Mouse (Mus musculus) stomach, embryonic 14.5 days (tissue): ENCODE results near the gene A930017K11Rik. TPM values are rescaled to one million over a fixed set of nuclear protein-coding genes. Genes with fewer than 3 reads are reported as not detected.

Source experiments
- polyA plus RNA-seq: library from polyadenylated mRNA; unstranded; fragments of >200 nt; fragmentation: Nextera tagmentation; extraction: Ambion mirVana; gene quantifications from 2 replicates; pipeline ENCODE4 v1.2.1, GENCODE M21; 2014

Gene A930017K11Rik
- polyA plus RNA-seq, 1 experiment from 2014 or later, result 0.41 TPM

Other genes starting within 250 kb of the A930017K11Rik start
- gene Gng13, start 235.4 kb downstream of the A930017K11Rik start, polyA plus RNA-seq, result 1.7 and 3.7 TPM in 2 replicates
- 17.3 and 18.6 TPM in 2 replicates for gene Chtf18, start 225.1 kb downstream of the A930017K11Rik start, polyA plus RNA-seq
- 22.1 and 25.0 TPM in 2 replicates for gene Rpusd1, start 224.9 kb downstream of the A930017K11Rik start, polyA plus RNA-seq
- not detected in 2 replicates for gene Mslnl, start 216.5 kb downstream of the A930017K11Rik start, polyA plus RNA-seq
- 29.5 and 36.0 TPM in 2 replicates for gene Msln, start 198.2 kb downstream of the A930017K11Rik start, polyA plus RNA-seq
- 26.0 and 29.0 TPM in 2 replicates for gene Narfl, start 178.8 kb downstream of the A930017K11Rik start, polyA plus RNA-seq
- gene Haghl, start 166.9 kb downstream of the A930017K11Rik start, polyA plus RNA-seq, result 76.8 and 76.9 TPM in 2 replicates
- 0.30 TPM in 1 of 2 replicates, not detected in the other for gene Ccdc78, start 166.0 kb downstream of the A930017K11Rik start, polyA plus RNA-seq
- 109 and 110 TPM in 2 replicates for gene Fam173a, start 159.7 kb downstream of the A930017K11Rik start, polyA plus RNA-seq
- gene AC134908.4, start 156.9 kb downstream of the A930017K11Rik start, polyA plus RNA-seq, result not detected in 2 replicates
- 6.9 and 8.7 TPM in 2 replicates for gene Metrn, start 155.4 kb downstream of the A930017K11Rik start, polyA plus RNA-seq
- gene Fbxl16, start 143.5 kb downstream of the A930017K11Rik start, polyA plus RNA-seq, result 4.5 and 4.6 TPM in 2 replicates
- 25.3 and 28.3 TPM in 2 replicates for gene Wdr24, start 128.9 kb downstream of the A930017K11Rik start, polyA plus RNA-seq
- 41.9 and 44.4 TPM in 2 replicates for gene Jmjd8, start 123.7 kb downstream of the A930017K11Rik start, polyA plus RNA-seq
- gene Stub1, start 119.2 kb downstream of the A930017K11Rik start, polyA plus RNA-seq, result 321 and 347 TPM in 2 replicates
- gene Rhbdl1, start 115.3 kb downstream of the A930017K11Rik start, polyA plus RNA-seq, result 2.7 and 3.2 TPM in 2 replicates
- gene Gm20683, start 110.8 kb downstream of the A930017K11Rik start, polyA plus RNA-seq, result 1.4 and 2.1 TPM in 2 replicates
- 11.2 and 13.6 TPM in 2 replicates for gene Rhot2, start 107.7 kb downstream of the A930017K11Rik start, polyA plus RNA-seq
- gene Wdr90, start 91.1 kb downstream of the A930017K11Rik start, polyA plus RNA-seq, result 20.1 and 22.5 TPM in 2 replicates
- gene Mcrip2, start 83.8 kb downstream of the A930017K11Rik start, polyA plus RNA-seq, result 23.2 and 23.3 TPM in 2 replicates
- 66.9 and 67.5 TPM in 2 replicates for gene Mettl26, start 77.5 kb downstream of the A930017K11Rik start, polyA plus RNA-seq
- gene Wfikkn1, start 71.7 kb downstream of the A930017K11Rik start, polyA plus RNA-seq, result 0.52 and 0.65 TPM in 2 replicates
- gene Rab40c, start 32.8 kb downstream of the A930017K11Rik start, polyA plus RNA-seq, result 17.0 and 17.2 TPM in 2 replicates
- 59.4 and 59.7 TPM in 2 replicates for gene Pigq, start 7.6 kb downstream of the A930017K11Rik start, polyA plus RNA-seq
- 0.72 TPM in 1 of 2 replicates, not detected in the other for gene Nhlrc4, start 7.6 kb downstream of the A930017K11Rik start, polyA plus RNA-seq
- 23.9 and 27.1 TPM in 2 replicates for gene Capn15, start 33.2 kb upstream of the A930017K11Rik start, polyA plus RNA-seq
- 11.4 and 12.8 TPM in 2 replicates for gene Rab11fip3, start 117.0 kb upstream of the A930017K11Rik start, polyA plus RNA-seq
- gene Decr2, start 137.8 kb upstream of the A930017K11Rik start, polyA plus RNA-seq, result 34.9 and 40.4 TPM in 2 replicates
- 90.7 and 96.5 TPM in 2 replicates for gene Nme4, start 143.0 kb upstream of the A930017K11Rik start, polyA plus RNA-seq
- gene Tmem8, start 160.7 kb upstream of the A930017K11Rik start, polyA plus RNA-seq, result 2.9 and 3.9 TPM in 2 replicates
- gene Mrpl28, start 170.9 kb upstream of the A930017K11Rik start, polyA plus RNA-seq, result 214 and 221 TPM in 2 replicates
- 10.5 and 12.9 TPM in 2 replicates for gene Axin1, start 186.1 kb upstream of the A930017K11Rik start, polyA plus RNA-seq
- gene Pdia2, start 246.5 kb upstream of the A930017K11Rik start, polyA plus RNA-seq, result 2.3 and 6.5 TPM in 2 replicates